Mouse (Mus musculus) skeletal muscle tissue, postnatal 0 days (tissue): ENCODE measurements around the gene Plbd2. TPM values are rescaled to one million over a fixed set of nuclear protein-coding genes. Genes with fewer than 3 reads are reported as not detected.

Experiments
- polyA plus RNA-seq: library from polyadenylated mRNA; unstranded; fragments of >200 nt; fragmentation: Nextera tagmentation; extraction: Ambion mirVana; gene quantifications from 2 replicates; pipeline ENCODE4 v1.2.1, GENCODE M21; 2015

Gene Plbd2
- 45.5 and 49.0 TPM in 2 replicates for polyA plus RNA-seq

GRCm38 (mm10) chr5:120503144-120503795 is at the start of gene Plbd2:
TSS of gene Plbd2 (minus strand) at chr5:120503625.

GRCm38 (mm10) chr5:120510982-120511642 is 7.7 kb upstream of the Plbd2 start, which contains the start of gene Slc8b1:
TSS of gene Slc8b1 (plus strand) at chr5:120511168.

GRCm38 (mm10) chr5:120476296-120476695 is 27.1 kb downstream of the Plbd2 start, which contains the start of gene Sds:
TSS of gene Sds (plus strand) at chr5:120476526.

GRCm38 (mm10) chr5:120472770-120473169 is 30.7 kb downstream of the Plbd2 start, which contains the start of gene Sdsl:
TSS of gene Sdsl (minus strand) at chr5:120472810.

Other genes starting within 250 kb of the Plbd2 start
- not detected in 2 replicates for gene Lhx5, start 71.9 kb downstream of the Plbd2 start, polyA plus RNA-seq
- 0.15 and 0.38 TPM in 2 replicates for gene Sdsl, start 30.8 kb downstream of the Plbd2 start, polyA plus RNA-seq
- gene Sds, start 27.1 kb downstream of the Plbd2 start, polyA plus RNA-seq: not detected in 2 replicates
- 11.8 and 14.4 TPM in 2 replicates for gene Slc8b1, start 7.5 kb upstream of the Plbd2 start, polyA plus RNA-seq
- gene Tpcn1, start 85.0 kb upstream of the Plbd2 start, polyA plus RNA-seq: 22.4 and 22.6 TPM in 2 replicates
- 0.11 and 0.17 TPM in 2 replicates for gene Iqcd, start 85.4 kb upstream of the Plbd2 start, polyA plus RNA-seq
- gene Rita1, start 109.0 kb upstream of the Plbd2 start, polyA plus RNA-seq: 5.2 and 7.4 TPM in 2 replicates
- gene Ddx54, start 109.1 kb upstream of the Plbd2 start, polyA plus RNA-seq: 15.5 and 16.5 TPM in 2 replicates
- not detected in 2 replicates for gene Cfap73, start 130.6 kb upstream of the Plbd2 start, polyA plus RNA-seq
- gene Rasal1, start 145.2 kb upstream of the Plbd2 start, polyA plus RNA-seq: 0.22 TPM in 2 replicates
- 0.62 and 0.68 TPM in 2 replicates for gene Dtx1, start 208.3 kb upstream of the Plbd2 start, polyA plus RNA-seq
- gene Oas2, start 246.2 kb upstream of the Plbd2 start, polyA plus RNA-seq: 0.94 and 1.2 TPM in 2 replicates